Mouse (Mus musculus): ENCODE data around the gene Egln2. TPM values are rescaled to one million over a fixed set of nuclear protein-coding genes. Genes with fewer than 3 reads are reported as not detected.

Gene Egln2
- total and polyA plus RNA-seq, 3 experiments = 69.5 to 80.1 TPM; not detected in 1

- TF ChIP-seq MEF2A (IDR thresholded peaks at IDR 0.05; ENCODE audit: extremely low read depth, insufficient replicate concordance, low read depth, low read length, poor library complexity, severe bottlenecking) (no peak), RAD21 (IDR thresholded peaks at IDR 0.05; ENCODE audit: low read depth, low read length) (no peak), POLR2A (IDR thresholded peaks at IDR 0.05; ENCODE audit: control insufficient read depth in 1 of 2, insufficient read depth in 1 of 2, low read depth in 1 of 2, low read length in 2 of 2, poor library complexity in 1 of 2) (peak in 1 of 2 experiments; percentile 62; a peak in 1 of 4 replicates), ZKSCAN1 (IDR thresholded peaks at IDR 0.05; ENCODE audit: low read depth, low read length) (no peak), UBTF (IDR thresholded peaks at IDR 0.05; ENCODE audit: borderline replicate concordance, insufficient read depth, low read depth, low read length) (no peak), CHD1 (IDR thresholded peaks at IDR 0.05; ENCODE audit: low read depth, low read length) (no peak), GABPA (IDR thresholded peaks at IDR 0.05; ENCODE audit: low read depth, low read length) (no peak), CHD2 (IDR thresholded peaks at IDR 0.05; ENCODE audit: low read length) (peak; percentile 88), ETS1 (IDR thresholded peaks at IDR 0.05; ENCODE audit: low read depth, low read length) (peak; percentile 38; the same call in 1 of the 2 replicates), MAFK (IDR thresholded peaks at IDR 0.05; ENCODE audit: borderline replicate concordance, low read depth, low read length) (no peak), EP300 (IDR thresholded peaks at IDR 0.05; ENCODE audit: low read depth in 1 of 2, low read length in 2 of 2) (no peak), TBP (IDR thresholded peaks at IDR 0.05; ENCODE audit: low read depth, low read length) (no peak), MXI1 (IDR thresholded peaks at IDR 0.05; ENCODE audit: low read depth, low read length) (peak; percentile 49; the same call in 1 of the 2 replicates), MAX (IDR thresholded peaks at IDR 0.05; ENCODE audit: low read length) (no peak; the same call in 1 of the 2 replicates), ZC3H11A (IDR thresholded peaks at IDR 0.05; ENCODE audit: low read depth, low read length) (no peak), TCF12 (IDR thresholded peaks at IDR 0.05; ENCODE audit: low read depth, low read length) (no peak), POLR2AphosphoS5 (IDR thresholded peaks at IDR 0.05; ENCODE audit: borderline replicate concordance, low read depth, low read length) (no peak), NRF1 (IDR thresholded peaks at IDR 0.05; ENCODE audit: insufficient read depth, low read depth, low read length, poor library complexity, severe bottlenecking) (no peak), MYC (IDR thresholded peaks at IDR 0.05; ENCODE audit: low read depth, low read length) (no peak), MAZ (IDR thresholded peaks at IDR 0.05; ENCODE audit: low read depth, low read length) (peak; percentile 96), ELF1 (IDR thresholded peaks at IDR 0.05; ENCODE audit: low read depth, low read length) (peak; percentile 93)
Observed at GRCm38 (mm10) chr7:27178324-27179216, 12.0 kb upstream of the Egln2 start, which contains the start of gene Rab4b (continued).

GRCm38 (mm10) chr7:27177942-27178323 lies 11.3 kb upstream of the Egln2 start:
- Histone ChIP-seq H3K27ac (ENCODE audit: control insufficient read depth, low read depth, low read length) (peak overlapping the region; percentile 20), H3K4me1 (ENCODE audit: control insufficient read depth in 1 of 2, insufficient read depth in 2 of 2, low read length in 2 of 2) (peaks cover 0 to 12% of the 10 kb centered on the region in 2 experiments; a peak in 3 of 4 replicates), H3K27me3 (ENCODE audit: control insufficient read depth in 1 of 2, insufficient read depth in 2 of 2, low read length in 2 of 2) (no peaks in the 10 kb centered on the region), H3K36me3 (ENCODE audit: control insufficient read depth in 1 of 2, insufficient read depth in 2 of 2, low read length in 2 of 2) (peaks cover 0 to 6% of the 10 kb centered on the region in 2 experiments; a peak in 2 of 4 replicates), H3K9ac (ENCODE audit: control insufficient read depth, low read depth, low read length, poor library complexity, severe bottlenecking) (peak overlapping the region; percentile 42), H3K4me3 (ENCODE audit: control insufficient read depth in 1 of 2, insufficient read depth in 1 of 2, low read depth in 2 of 2, low read length in 2 of 2) (peak overlapping the region; percentile 73 to 98), H3K9me3 (replicated peaks; ENCODE audit: insufficient read depth, low read length) (no peaks in the 10 kb centered on the region), H3K79me2 (ENCODE audit: control insufficient read depth, insufficient read depth, low read length, poor library complexity) (no peaks in the 10 kb centered on the region; the same call in 1 of the 2 replicates)
- DNase-seq (ENCODE audit: low read depth, low spot score) = no peak
- no peak for TF ChIP-seq SMC3 (IDR thresholded peaks at IDR 0.05; ENCODE audit: low read depth, low read length)
